Mouse (Mus musculus) cortical plate, adult 2 months (tissue): ENCODE results near the gene Isg20l2.

Experiments used
- CTCF ChIP-seq: fragments of 200-500 bp; IDR thresholded peaks from 2 replicates; pipeline ENCODE4 v1.5.1; 2011; ENCODE audit warnings: mild to moderate bottlenecking, control low read depth, low read length; ENCODE audit not compliant: insufficient read depth; ENCODE audit errors: extremely low read depth
- POLR2A ChIP-seq: fragments of 200-500 bp; IDR thresholded peaks from 2 replicates; pipeline ENCODE4 v1.6.1; 2011; ENCODE audit warnings: mild to moderate bottlenecking, low read length, control low read depth; ENCODE audit not compliant: insufficient read depth; ENCODE audit errors: extremely low read depth

GRCm38 (mm10) chr3:87945781-87946540 is 15.8 kb downstream of the Isg20l2 start:
- TF ChIP-seq CTCF (no peak), POLR2A (no peak)
